Mouse (Mus musculus) CD4-positive, CD25-positive, alpha-beta regulatory T cell, adult 2 months (primary cell): ENCODE results near the gene Epop.
"Not testable (repeated sequence)": the region's sequence is repeated elsewhere in the genome, so short reads cannot be mapped to it uniquely, and the experiment has no call there.

Experiments used
- DNase-seq: peaks from one replicate; pipeline ENCODE4 v3.0.0-alpha.2; 2012; ENCODE audit warnings: low read depth, low spot score

Epop gene

GRCm38 (mm10) chr11:97660734-97661647, 31.5 kb upstream of the Epop start:
- no peak for DNase-seq

DNA sequence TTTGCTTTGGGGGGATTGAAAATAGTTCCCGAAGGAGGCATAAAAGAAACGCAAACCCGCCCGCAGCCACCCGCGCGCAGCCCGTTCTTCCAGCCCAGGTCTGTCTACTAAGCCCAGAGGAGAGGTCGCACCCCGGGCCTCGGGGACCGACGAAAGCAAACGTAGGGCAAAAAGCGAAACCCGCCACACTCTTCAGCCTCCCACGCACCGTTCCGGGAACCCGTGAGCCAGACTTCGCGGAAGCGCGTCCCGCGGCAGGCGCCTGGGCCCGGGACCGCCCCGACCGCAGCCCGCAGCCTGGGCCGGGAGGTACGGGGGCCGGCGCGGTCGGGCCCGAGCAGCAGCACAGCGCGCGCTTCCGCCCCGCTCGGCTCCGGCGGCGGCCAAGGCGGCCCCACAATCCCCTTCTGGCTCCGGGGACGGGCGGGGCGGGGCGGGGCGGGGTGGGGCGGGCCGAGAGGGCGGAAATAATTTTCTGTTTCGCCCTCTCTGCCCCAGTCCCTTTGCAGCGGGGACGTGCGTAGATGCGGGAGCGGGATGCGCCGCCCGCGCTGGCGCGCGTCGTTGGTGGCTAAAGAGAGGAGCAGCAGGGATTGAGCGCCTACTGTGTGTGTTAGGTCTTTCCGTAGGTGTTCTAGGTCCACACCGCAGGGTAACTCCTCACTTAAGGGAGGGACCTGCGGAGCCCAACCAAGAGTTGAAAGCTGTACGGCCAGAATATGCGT, 30.6 kb upstream of the Epop start:
- DNase-seq: peak; percentile 89

- DNase-seq: peak; percentile 81
These were observed 29.9 kb upstream of the Epop start for GRCm38 (mm10) chr11:97659267-97659989.

GRCm38 (mm10) chr11:97658751-97659266, 29.3 kb upstream of the Epop start:
- no peak for DNase-seq

GRCm38 (mm10) chr11:97657967-97658366, 28.5 kb upstream of the Epop start:
- DNase-seq: not testable (repeated sequence)

DNA sequence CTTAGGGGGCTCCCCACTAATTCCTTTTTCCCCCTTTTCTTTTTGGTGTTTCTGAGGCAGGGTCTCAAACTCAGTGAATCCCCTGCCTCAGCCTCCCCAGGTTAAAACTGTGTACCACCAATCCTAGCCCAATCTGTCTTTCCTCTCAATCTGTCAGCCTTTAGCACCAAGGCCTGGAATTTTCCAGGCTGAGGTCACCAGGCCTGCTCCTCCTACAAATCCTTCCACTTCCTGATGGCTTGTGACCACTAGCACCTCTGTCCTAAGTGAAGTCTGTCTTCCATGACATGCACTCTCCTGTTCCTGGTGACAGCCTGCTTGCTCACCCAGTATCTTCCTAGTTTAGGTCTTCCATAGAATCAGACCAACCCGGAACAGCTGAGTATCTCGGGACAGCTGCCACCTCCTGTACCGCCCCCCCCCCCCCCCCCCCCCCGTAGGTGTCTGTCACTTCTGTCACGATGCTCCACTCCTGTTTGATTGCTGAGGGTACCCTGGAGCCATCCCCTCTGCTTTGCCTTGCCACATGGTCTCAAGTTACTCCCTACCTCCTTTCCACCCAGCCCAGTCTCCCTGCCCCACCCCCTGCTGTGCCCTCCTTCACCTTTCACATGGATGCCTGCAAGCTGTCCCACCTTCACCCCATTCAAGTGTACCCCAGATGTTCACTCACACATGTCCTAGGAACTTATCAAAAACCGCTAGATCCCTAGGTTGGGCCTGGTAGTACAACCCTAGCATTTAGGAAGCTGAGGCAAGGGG, 27.9 kb upstream of the Epop start:
- DNase-seq: no peak

- DNase-seq: no peak
These were observed 26.9 kb upstream of the Epop start for GRCm38 (mm10) chr11:97656269-97656971.

GRCm38 (mm10) chr11:97654210-97654609, 24.7 kb upstream of the Epop start:
- no peak for DNase-seq

DNA sequence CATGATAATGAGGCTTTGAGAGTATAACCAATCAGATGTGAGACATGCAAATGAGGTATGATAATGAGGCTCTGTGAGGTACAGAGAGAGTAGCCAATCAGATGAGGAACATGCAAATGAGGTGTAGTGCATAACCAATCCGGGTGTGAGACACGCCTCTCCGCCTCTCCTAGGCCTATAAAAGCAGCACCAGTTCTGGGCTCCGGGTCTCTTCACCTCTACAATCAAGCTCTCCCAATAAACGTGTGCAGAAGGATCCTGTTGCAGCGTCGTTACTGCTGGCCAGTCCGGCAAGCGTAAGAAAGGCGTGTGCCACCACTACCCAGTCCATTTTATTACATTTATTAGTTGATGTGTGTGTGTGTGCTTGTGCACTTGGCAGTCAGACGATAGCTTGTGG, 23.9 kb upstream of the Epop start:
- not testable (repeated sequence) for DNase-seq

GRCm38 (mm10) chr11:97650341-97650740, 20.8 kb upstream of the Epop start:
- no peak for DNase-seq

- not testable (repeated sequence) for DNase-seq
These were observed 19.0 kb upstream of the Epop start for GRCm38 (mm10) chr11:97648541-97648940.

DNA sequence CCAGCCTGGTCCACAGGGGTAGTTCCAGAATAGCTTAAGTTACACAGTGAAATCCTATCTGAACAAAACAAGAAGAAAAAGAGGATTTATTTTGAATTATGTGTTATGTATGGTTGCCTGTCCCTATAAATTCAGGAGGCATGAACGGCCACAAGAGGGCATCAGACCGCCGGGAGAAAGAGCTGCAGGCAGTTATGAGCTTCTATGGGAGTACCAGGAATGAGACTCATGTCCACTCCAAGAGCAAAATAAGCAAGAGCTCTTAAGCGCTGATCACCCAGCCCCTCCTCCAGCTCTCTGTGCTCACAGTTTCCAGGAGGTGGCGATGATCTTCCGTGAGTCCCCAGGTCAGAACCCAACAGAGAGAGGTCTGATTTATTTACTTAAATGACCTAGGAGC, 15.3 kb upstream of the Epop start:
- peak; percentile 85 for DNase-seq

- no peak for DNase-seq
These were observed 14.0 kb upstream of the Epop start for GRCm38 (mm10) chr11:97643380-97644055.

GRCm38 (mm10) chr11:97642746-97643145, 13.2 kb upstream of the Epop start:
- DNase-seq: peak; percentile 37

- DNase-seq: no peak
These were observed 12.2 kb upstream of the Epop start for GRCm38 (mm10) chr11:97641668-97642067.

DNA sequence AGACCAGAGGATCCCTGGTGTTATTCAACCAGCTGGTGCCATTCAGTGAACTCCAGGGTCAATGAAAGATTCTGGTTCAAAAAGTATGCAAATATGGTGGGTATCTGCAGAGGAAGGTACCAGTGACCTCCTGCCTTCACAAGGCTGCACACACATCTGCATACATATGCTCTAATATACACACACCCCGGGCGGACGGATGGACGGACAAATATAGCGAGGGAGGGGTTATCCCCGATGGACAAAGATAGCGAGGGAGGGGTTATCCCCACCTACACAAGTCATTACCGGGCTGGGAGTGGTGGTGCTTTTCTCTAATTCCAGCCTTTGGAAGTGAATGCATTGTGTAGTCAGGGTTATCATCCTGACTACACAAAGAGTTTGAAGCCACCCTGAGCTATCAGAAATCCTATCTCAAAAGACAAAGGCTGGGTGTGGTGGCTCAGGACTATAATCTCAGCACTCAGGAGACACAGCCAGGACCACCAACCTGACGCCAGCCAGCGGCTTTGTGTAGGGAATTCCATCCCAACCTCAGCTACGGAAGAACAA, 6.0 kb upstream of the Epop start:
- DNase-seq: no peak

- not testable (repeated sequence) for DNase-seq
These were observed 2.9 kb upstream of the Epop start for GRCm38 (mm10) chr11:97632440-97632839.

GRCm38 (mm10) chr11:97631938-97632337, 2.4 kb upstream of the Epop start:
- DNase-seq: peak; percentile 92

GRCm38 (mm10) chr11:97631500-97631899, 2.0 kb upstream of the Epop start:
- no peak for DNase-seq

- DNase-seq: no peak
These were observed 1.5 kb upstream of the Epop start for GRCm38 (mm10) chr11:97631046-97631445.
